Mouse (Mus musculus) Patski (cell line): ENCODE results near the gene Lbh. TPM values are rescaled to one million over a fixed set of nuclear protein-coding genes. Genes with fewer than 3 reads are reported as not detected.

Experiments used
- ATAC-seq: fragments of 100-300 bp; one replicate; pipeline ENCODE4 v1.8.0; 2021
- CTCF ChIA-PET: fragments of 350-600 bp; sonication (Branson Sonifier 250); formaldehyde crosslinking; loops from one replicate; lab custom pipeline; 2022; ENCODE audit warnings: inconsistent platforms; lab: Charles Lee
- POLR2A ChIA-PET: fragments of 350-600 bp; sonication (Branson Sonifier 250); formaldehyde crosslinking; loops from one replicate; lab custom pipeline; 2022; ENCODE audit warnings: antibody characterized with exemption, inconsistent platforms; lab: Charles Lee
- DNase-seq: peaks from one replicate; pipeline ENCODE4 v3.0.0-alpha.2; 2011; ENCODE audit warnings: low read depth, low spot score
- H3K27me3 ChIP-seq: fragments of 371-371 bp; one replicate; pipeline ENCODE4 v1.5.1; 2021
- CTCF ChIP-seq: fragments of 100-300 bp; IDR thresholded peaks from one replicate; pipeline ENCODE4 v1.5.1; 2021
- in situ Hi-C: fragments of 300-500 bp; cut with MboI; formaldehyde crosslinking; loops from 3 replicates; pipeline ENCODE4 v1.11.1; 2018; ENCODE audit warnings: low pct_unique_long_range_greater_than_20kb, mixed read lengths
- polyA plus RNA-seq: library from polyadenylated mRNA; unstranded; gene quantifications from one replicate; pipeline ENCODE4 v1.2.3, GENCODE M21; 2021

The Lbh gene
- polyA plus RNA-seq, 1 experiment from 2014 or later = 72.5 TPM

DNA sequence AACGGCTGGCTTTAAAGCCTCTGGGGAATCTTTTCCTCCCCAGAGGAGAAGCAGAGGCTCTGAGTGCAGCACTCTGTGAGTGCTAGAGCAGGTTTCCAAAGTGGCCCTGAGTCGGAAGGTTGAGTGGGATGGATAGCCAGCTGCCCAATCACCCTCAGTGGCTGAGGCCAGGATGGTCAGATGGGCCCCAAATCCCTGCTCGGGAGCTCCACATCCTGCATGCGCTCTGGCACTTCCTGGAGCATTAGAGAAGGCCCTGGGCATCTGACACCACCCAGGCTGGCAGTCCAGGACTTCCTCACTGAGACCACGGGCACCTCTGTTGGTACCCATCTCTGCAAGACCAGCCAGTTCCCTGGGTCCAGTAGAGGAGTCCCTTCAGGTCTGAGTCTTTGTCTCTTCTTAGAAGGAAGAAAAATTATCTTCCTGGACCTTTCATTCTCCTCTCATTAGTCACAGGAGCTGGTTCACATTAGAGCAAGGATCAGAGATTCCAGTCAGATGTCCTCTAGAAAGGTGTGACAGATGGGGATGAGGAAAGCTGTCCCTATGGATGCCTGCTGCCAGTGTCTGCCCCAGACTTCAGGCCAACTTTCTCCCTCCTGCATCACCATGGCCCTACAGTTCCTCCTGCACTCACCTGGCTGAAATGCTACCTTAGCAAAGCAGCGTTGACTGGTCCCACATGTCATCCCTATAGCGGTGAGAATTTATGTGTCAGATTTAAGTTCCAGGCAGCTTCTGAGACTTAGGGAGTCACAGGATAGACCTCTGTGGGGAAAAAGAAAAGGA is 8.8 kb upstream of the Lbh start:
- no peaks in the 10 kb centered on the region for H3K27me3 ChIP-seq
- ATAC-seq (no peak), DNase-seq (no peak)
- in situ Hi-C loops = no loop called here
- ChIA-PET POLR2A (interaction anchor here (0.7 kb wide), 1 partner anchor 36 kb away, joined by 3 read pairs; no protein-coding TSS in a partner anchor), CTCF (no interaction called here)
- no peak for TF ChIP-seq CTCF

DNA sequence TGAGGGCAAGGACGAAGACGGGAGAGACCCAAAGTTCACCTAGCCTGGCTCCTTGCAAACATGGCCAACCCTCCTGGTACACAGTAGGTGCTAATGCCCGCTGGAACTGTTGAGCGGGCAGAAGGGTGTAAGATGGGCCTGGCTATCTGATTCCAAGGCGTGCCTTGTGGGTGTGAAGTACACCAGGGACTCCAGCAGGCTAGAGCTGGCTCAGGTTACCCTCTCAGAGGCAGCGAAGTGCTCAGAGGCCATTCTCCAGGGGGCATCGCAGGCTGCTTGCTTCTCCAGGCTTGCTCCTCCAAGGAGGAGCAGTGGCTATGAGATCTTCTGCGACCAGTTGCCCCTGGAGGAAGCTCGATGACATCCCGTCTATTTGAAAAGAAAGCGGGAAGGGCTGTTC is 6.8 kb upstream of the Lbh start:
- DNase-seq = no peak
- H3K27me3 ChIP-seq = no peaks in the 10 kb centered on the region
- CTCF ChIA-PET = no interaction called here
- no peak for ATAC-seq
- POLR2A ChIA-PET = no interaction called here
- no peak for TF ChIP-seq CTCF
- in situ Hi-C loops = no loop called here

DNA sequence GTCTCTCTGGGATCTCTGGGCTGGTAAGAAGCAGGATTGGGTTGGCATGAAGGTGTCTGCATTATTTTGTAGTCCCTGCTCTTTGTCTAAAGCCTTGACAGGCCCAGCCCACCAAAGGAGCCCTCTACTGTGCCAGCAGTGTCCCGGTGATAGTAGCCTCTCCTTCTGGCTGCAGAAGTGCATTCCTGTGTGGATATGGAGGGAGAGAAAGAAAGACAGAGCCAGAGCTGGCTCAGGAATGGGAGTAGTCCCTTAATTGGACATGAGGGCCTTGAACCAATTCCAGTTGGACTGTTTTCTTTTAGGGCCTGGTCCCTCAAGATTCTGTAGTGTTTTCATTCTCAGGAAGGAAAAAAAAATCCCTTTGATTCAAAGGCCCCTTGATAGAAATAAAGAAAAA is 6.4 kb upstream of the Lbh start:
- H3K27me3 ChIP-seq = no peaks in the 10 kb centered on the region
- in situ Hi-C loops = no loop called here
- DNase-seq (no peak), ATAC-seq (no peak)
- ChIA-PET CTCF (no interaction called here), POLR2A (no interaction called here)
- no peak for TF ChIP-seq CTCF

DNA sequence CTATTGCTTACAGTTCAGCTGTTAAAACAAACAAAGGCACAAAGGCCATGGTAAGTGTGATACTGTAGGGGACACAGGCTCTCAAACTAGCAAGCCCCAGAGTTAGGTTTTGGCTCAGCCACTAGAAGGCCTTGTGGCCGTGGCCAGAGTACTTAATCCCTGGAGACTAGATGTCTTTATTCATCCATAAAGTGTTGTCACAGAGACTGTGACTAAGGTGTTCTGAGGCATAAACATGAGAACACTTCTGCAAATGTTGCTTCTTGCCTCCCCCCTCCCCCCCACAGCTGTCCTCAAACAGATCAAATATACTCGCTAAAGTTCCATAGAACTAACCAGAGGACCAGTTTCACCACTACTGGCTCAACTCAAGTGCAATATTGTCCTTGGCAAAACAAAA is 4.0 kb upstream of the Lbh start:
- no peak for ATAC-seq
- in situ Hi-C loops = no loop called here
- ChIA-PET CTCF (interaction anchor here (0.7 to 1.7 kb wide), 2 partner anchors 11 to 348 kb away, joined by 3 to 4 read pairs; no protein-coding TSS in a partner anchor), POLR2A (interaction anchor here (0.9 kb wide), 1 partner anchor 169 kb away, joined by 3 read pairs; no protein-coding TSS in a partner anchor)
- H3K27me3 ChIP-seq = no peaks in the 10 kb centered on the region
- no peak for DNase-seq
- TF ChIP-seq CTCF = no peak

DNA sequence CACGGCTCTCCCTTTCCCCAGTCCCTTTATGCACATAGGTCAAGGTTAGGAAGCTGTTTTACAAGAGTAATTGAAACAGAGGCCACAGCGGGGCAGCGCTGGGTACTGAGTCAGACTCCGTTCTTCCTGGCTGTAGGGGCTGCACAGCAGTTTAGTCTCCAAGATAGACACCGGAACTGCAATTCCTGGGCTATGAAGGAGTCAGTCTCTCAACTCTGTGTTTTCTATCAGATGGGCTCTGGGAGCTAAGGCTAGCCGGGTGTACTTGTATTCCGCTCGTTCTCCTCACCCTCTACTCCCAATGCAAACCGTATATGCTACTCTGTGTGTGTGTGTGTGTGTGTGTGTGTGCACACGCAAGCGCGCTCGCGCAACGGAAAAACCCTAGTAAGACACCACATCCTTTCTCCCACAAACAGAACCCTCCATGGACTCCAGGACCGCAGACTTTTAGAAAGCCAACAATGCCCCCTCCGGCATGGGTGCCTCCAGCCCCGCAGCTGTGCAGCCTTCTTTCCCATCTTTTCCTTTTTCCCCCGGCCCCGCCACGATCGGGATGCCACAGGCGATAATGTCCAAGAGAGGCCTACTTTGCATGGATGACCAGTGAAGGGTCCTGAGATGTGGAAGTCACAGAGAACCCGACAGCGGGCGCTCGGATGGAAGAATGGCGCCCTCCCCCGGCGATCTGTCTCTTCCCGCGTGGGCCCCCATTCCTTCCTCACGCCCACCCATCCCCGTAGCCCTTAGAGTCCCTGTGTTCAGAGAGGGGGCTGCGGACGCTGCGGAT is 669 bp upstream of the Lbh start:
- CTCF ChIA-PET = interaction anchor here (1.1 to 2.5 kb wide), 4 partner anchors 92 to 143 kb away, joined by 3 to 8 read pairs (median 4); no protein-coding TSS in a partner anchor
- DNase-seq = no peak
- TF ChIP-seq CTCF = peak; percentile 65
- no peaks in the 10 kb centered on the region for H3K27me3 ChIP-seq
- in situ Hi-C loops = no loop called here
- ATAC-seq = peak; percentile 10
- POLR2A ChIA-PET = interaction anchor here (1.2 to 2.1 kb wide), 3 partner anchors 43 to 179 kb away, joined by 5 to 7 read pairs (median 5); no protein-coding TSS in a partner anchor

DNA sequence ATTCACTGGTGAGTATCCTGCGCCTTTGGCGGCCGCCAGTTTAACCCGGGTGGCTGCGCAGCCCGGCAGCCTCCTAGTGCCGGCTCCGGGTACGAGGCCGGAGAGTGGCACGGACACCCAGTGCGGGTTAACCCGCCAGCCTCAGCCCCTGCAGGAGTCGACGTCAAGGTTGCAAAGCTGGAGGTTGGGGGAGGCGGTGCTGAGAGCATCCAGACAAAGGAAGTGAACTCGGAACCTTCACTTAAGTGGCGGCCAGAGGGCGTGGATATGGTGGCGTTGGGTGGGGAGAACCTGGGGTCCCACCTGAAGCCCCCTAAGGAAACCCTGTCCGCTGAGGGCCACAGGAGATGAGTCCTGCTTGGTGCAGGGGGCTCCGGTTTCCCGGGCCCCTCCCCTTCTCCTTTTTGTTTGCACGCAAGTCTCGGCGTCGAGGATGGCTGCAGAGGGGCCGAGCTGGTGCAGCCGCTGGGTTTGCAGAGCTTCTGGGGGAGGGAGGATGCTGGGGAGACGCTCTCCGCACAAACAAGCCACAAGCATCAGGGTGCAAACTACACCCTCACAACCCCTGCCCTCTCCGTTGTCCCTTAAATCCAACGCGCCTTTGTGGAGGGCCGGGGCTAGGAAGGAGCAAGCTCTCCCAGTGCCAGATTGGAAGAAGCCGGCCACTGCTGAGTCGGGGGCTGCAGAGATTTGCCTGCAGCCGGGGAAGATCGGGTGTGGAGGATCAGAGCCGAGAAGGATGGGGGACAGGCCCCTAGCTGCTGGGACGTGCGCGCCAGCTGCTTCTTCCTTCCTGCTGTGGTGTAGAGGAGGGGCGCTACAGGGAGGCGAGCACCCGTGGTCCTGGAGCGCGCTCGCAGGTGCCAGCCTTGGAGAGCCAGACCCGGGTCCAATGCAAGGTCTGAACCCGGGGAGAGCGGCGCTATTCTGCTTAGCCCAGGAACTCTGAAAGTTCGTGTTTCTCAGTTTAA is 751 bp downstream of the Lbh start:
- POLR2A ChIA-PET = interaction anchor here (0.6 to 2.1 kb wide), 6 partner anchors 28 to 177 kb away, joined by 3 to 7 read pairs (median 3); no protein-coding TSS in a partner anchor
- no peaks in the 10 kb centered on the region for H3K27me3 ChIP-seq
- no peak for DNase-seq
- CTCF ChIA-PET = interaction anchor here (1.0 to 2.5 kb wide), 4 partner anchors 18 to 90 kb away, joined by 3 to 8 read pairs (median 4); no protein-coding TSS in a partner anchor
- in situ Hi-C loops = no loop called here
- TF ChIP-seq CTCF = no peak
- peak; percentile 31 for ATAC-seq

DNA sequence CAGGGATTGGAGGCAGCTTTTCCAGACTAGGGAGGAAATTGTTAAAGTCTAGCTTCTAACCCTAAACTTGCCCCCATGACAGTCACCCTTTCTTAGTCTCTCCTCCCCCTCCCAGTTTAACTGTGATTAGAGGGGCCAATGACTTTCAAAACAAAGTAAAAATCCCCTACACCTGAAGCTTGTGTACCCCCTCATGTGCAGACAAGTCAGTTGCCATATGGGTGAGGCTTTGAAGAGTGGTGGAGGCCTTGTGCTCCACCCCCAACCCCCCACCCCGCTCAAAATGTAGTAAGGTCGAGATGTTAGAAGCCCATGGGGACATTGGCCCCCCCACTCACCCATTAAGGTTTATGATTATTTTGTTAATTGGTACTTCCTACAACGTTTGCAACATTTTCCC is 1.5 kb downstream of the Lbh start:
- no peaks in the 10 kb centered on the region for H3K27me3 ChIP-seq
- ChIA-PET CTCF (interaction anchor here (1.0 to 1.1 kb wide), 2 partner anchors 40 to 49 kb away, joined by 3 read pairs; no protein-coding TSS in a partner anchor), POLR2A (interaction anchor here (0.6 to 2.1 kb wide), 4 partner anchors 27 to 150 kb away, joined by 3 to 7 read pairs (median 3); no protein-coding TSS in a partner anchor)
- TF ChIP-seq CTCF = no peak
- in situ Hi-C loops = no loop called here
- DNase-seq (no peak), ATAC-seq (no peak)

DNA sequence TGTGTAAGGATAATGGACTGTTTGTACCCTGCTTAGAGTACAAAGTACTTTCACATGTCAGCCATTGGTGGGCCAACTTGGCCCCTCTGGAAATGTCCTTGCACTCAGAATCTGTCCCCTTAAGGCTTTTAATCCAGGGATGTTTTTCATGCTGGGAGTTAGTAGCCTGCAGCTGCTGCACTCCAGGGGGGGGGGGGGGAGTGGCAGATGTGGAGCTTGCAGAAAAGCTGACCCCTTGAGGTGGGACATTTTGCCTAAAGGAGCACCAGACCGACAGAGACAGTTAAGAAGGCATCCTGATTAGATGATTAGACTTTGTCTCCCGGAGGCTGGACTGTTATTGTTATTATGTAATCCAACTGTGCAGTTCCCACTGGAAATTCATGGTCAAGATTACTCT is 2.3 kb downstream of the Lbh start:
- in situ Hi-C loops = no loop called here
- no peak for ATAC-seq
- TF ChIP-seq CTCF = no peak
- ChIA-PET CTCF (interaction anchor here (1.6 kb wide), 1 partner anchor 24 kb away, joined by 3 read pairs; no protein-coding TSS in a partner anchor), POLR2A (no interaction called here)
- no peaks in the 10 kb centered on the region for H3K27me3 ChIP-seq
- no peak for DNase-seq

DNA sequence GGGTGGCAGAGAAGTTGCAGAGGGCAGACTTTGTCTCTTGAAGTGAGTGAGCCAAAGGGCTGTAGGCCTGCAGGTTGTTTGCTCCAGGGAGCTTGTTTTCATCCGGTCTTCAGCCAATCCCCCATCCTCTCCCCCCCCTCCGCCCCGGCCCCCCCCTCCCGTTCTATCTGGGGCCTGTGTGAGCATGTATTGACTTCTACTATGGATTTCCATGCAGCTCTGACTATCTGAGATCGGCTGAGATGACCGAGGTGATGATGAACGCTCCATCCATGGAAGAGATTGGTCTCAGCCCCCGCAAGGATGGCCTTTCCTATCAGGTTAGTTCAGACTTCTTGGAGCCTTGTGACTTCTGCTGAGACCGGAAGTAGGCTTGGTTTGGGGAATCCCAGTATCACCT is 2.9 kb downstream of the Lbh start:
- no peak for TF ChIP-seq CTCF
- no peak for ATAC-seq
- CTCF ChIA-PET = interaction anchor here (1.6 kb wide), 1 partner anchor 23 kb away, joined by 3 read pairs; no protein-coding TSS in a partner anchor

More for the DNA sequence above, 2.9 kb downstream of the Lbh start:
- in situ Hi-C loops = no loop called here
- H3K27me3 ChIP-seq = no peaks in the 10 kb centered on the region
- POLR2A ChIA-PET = no interaction called here
- DNase-seq = no peak
